Mouse (Mus musculus) liver, adult 2 months (tissue): ENCODE measurements around the gene Auts2.

Source experiments
- CTCF ChIP-seq: fragments of 200-500 bp; IDR thresholded peaks from 2 replicates; pipeline ENCODE4 v1.5.1; 2011; ENCODE audit warnings: low read depth, low read length, control low read depth
- POLR2A ChIP-seq: fragments of 200-500 bp; IDR thresholded peaks from 2 replicates; pipeline ENCODE4 v1.6.1; 2011; ENCODE audit warnings: low read length, control low read depth; ENCODE audit not compliant: insufficient read depth; ENCODE audit errors: extremely low read depth

DNA sequence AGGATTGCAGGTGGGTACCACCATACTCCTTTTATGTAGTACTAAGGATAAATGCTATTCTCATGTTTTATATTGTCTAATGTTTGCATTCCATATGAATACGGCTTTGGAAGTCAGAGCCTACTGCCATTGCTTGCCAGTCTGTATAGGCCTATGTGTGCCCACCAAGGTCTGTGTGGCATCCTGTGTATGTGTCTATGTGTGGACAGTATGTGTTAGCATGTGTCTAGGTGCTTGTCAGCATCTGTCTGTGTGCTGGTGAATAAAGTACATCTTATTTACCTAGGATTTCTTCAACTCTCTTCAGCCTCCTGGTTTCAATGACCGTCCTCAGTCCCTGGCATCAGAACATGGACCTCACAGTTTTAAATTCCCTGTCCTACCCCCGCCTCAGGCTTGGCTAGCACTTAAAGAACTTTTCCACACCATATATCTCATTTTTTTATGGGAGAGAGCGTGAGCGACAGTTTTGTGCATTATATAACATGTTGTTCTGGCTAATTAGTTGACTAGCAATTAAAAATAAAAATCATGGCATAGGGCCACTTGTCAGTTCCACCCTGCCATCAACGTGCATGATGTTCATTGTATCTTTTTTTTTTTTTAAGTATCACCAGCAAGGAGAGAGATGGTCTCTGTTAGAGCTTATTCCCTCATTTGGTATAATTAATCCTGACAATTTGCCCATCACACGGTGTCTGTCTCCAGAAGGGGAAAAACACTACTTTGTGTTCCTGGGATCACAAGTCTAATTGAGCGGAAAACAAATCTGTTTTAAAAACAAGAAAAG lies 587.7 kb downstream of the Auts2 start:
- TF ChIP-seq CTCF = no peak
- TF ChIP-seq POLR2A = no peak
